Mouse (Mus musculus) yolk sac, embryonic 10.5 days (tissue): Measurements from ENCODE around the gene Plxna2.

Source experiments
- DNase-seq: peaks from one replicate; pipeline ENCODE4 v3.0.0-alpha.2; 2017; ENCODE audit warnings: low spot score

Plxna2 gene

GRCm38 (mm10) chr1:194622677-194623076, 4.7 kb downstream of the Plxna2 start:
- no peak for DNase-seq

GRCm38 (mm10) chr1:194623641-194624040, 5.6 kb downstream of the Plxna2 start:
- no peak for DNase-seq

- no peak for DNase-seq
These were observed 6.4 kb downstream of the Plxna2 start for GRCm38 (mm10) chr1:194624411-194624810.

- no peak for DNase-seq
These were observed 7.0 kb downstream of the Plxna2 start for GRCm38 (mm10) chr1:194624973-194625372.

- no peak for DNase-seq
These were observed 8.1 kb downstream of the Plxna2 start for GRCm38 (mm10) chr1:194626109-194626508.

- no peak for DNase-seq
These were observed 9.3 kb downstream of the Plxna2 start for GRCm38 (mm10) chr1:194627286-194627685.

- DNase-seq = no peak
These were observed 11.2 kb downstream of the Plxna2 start for GRCm38 (mm10) chr1:194629135-194629689.

GRCm38 (mm10) chr1:194630498-194631056, 12.6 kb downstream of the Plxna2 start:
- no peak for DNase-seq

GRCm38 (mm10) chr1:194631574-194631973, 13.6 kb downstream of the Plxna2 start:
- DNase-seq = no peak

GRCm38 (mm10) chr1:194632029-194632428, 14.0 kb downstream of the Plxna2 start:
- DNase-seq = no peak

- peak; percentile 37 for DNase-seq
These were observed 17.4 kb downstream of the Plxna2 start for GRCm38 (mm10) chr1:194635411-194635810.

GRCm38 (mm10) chr1:194635942-194636341, 17.9 kb downstream of the Plxna2 start:
- no peak for DNase-seq

GRCm38 (mm10) chr1:194637391-194638304, 19.6 kb downstream of the Plxna2 start:
- no peak for DNase-seq

- DNase-seq = no peak
These were observed 23.7 kb downstream of the Plxna2 start for GRCm38 (mm10) chr1:194641601-194642301.

GRCm38 (mm10) chr1:194642302-194642787, 24.3 kb downstream of the Plxna2 start:
- DNase-seq = no peak

- DNase-seq = peak; percentile 50
These were observed 25.9 kb downstream of the Plxna2 start for GRCm38 (mm10) chr1:194643930-194644329.

- DNase-seq = no peak
These were observed 27.9 kb downstream of the Plxna2 start for GRCm38 (mm10) chr1:194645898-194646297.

GRCm38 (mm10) chr1:194650076-194650475, 32.1 kb downstream of the Plxna2 start:
- DNase-seq = no peak

GRCm38 (mm10) chr1:194650566-194650965, 32.5 kb downstream of the Plxna2 start:
- DNase-seq = no peak

GRCm38 (mm10) chr1:194651987-194652386, 34.0 kb downstream of the Plxna2 start:
- no peak for DNase-seq

- DNase-seq = no peak
These were observed 40.6 kb downstream of the Plxna2 start for GRCm38 (mm10) chr1:194658459-194659160.
